Mouse (Mus musculus) lung, embryonic 14.5 days (tissue): ENCODE measurements at regions not wholly inside any gene's neighbourhood (a gene's known extent, or its start where the extent isn't known, plus 50 kb on each side); places are given as distances from the start of the nearest gene placed in this dataset.

Source experiments
- ATAC-seq: fragments of 200-750 bp; cut with Nextera tagmentation; 2 replicates; pipeline ENCODE4 v1.8.0; 2017; ENCODE audit warnings: mild to moderate bottlenecking, moderate TSS enrichment, moderate library complexity; ENCODE audit not compliant: insufficient read depth
- DNase-seq: peaks from one replicate; pipeline ENCODE4 v3.0.0-alpha.2; 2015
- H3K27ac ChIP-seq: fragments of 300-500 bp; sonication (generic); 2 replicates; pipeline ENCODE4 v1.5.1; 2014; ENCODE audit warnings: low read depth, mild to moderate bottlenecking, moderate library complexity
- H3K27me3 ChIP-seq: fragments of 300-500 bp; sonication (generic); 2 replicates; pipeline ENCODE4 v1.6.1; 2014; ENCODE audit warnings: low read length, control low read depth; ENCODE audit not compliant: insufficient read depth
- H3K36me3 ChIP-seq: fragments of 300-500 bp; sonication (generic); 2 replicates; pipeline ENCODE4 v1.6.1; 2014; ENCODE audit warnings: control low read depth; ENCODE audit not compliant: insufficient read depth
- H3K4me1 ChIP-seq: fragments of 300-500 bp; sonication (generic); 2 replicates; pipeline ENCODE4 v1.6.1; 2014; ENCODE audit warnings: antibody characterized with exemption, control low read depth; ENCODE audit not compliant: insufficient read depth
- H3K4me2 ChIP-seq: fragments of 300-500 bp; sonication (generic); 2 replicates; pipeline ENCODE4 v1.6.1; 2014; ENCODE audit warnings: mild to moderate bottlenecking
- H3K4me3 ChIP-seq: fragments of 300-500 bp; sonication (generic); 2 replicates; pipeline ENCODE4 v1.5.1; 2014; ENCODE audit warnings: low read depth, low read length
- H3K9ac ChIP-seq: fragments of 300-500 bp; sonication (generic); 2 replicates; pipeline ENCODE4 v1.6.1; 2014
- H3K9me3 ChIP-seq: fragments of 300-500 bp; sonication (generic); 2 replicates; pipeline ENCODE4 v1.6.1; 2016; ENCODE audit warnings: low read depth, low read length, control low read depth
- CTCF ChIP-seq: IDR thresholded peaks from 2 replicates; pipeline ENCODE4 v1.5.1; 2016; ENCODE audit warnings: antibody characterized with exemption, low read depth
- WGBS: fragments of 180-500 bp; shearing (Covaris S2); extraction: QIAGEN DNeasy Blood & Tissue Kit; methylation state at CpG from one replicate; pipeline ENCODE4 v1.1.7; 2014; 5-methylcytosine and 5-hydroxymethylcytosine counted together

- DNase-seq = peak; percentile 55
- TF ChIP-seq CTCF = no peak
- Histone ChIP-seq H3K27me3 (no peaks in the 10 kb centered on the region), H3K9me3 (no peaks in the 10 kb centered on the region), H3K36me3 (no peaks in the 10 kb centered on the region), H3K4me2 (no peak overlapping the region), H3K4me3 (no peak overlapping the region), H3K4me1 (peaks cover 4% of the 10 kb centered on the region; the same call in 1 of the 2 replicates), H3K27ac (no peak overlapping the region), H3K9ac (no peak overlapping the region)
- no peak for ATAC-seq
- WGBS = 76% methylated on average over 2 of the region's 2 CpGs
These were observed 85.4 kb downstream of the 1810010D01Rik start for GRCm38 (mm10) chr7:145122471-145122870.

DNA sequence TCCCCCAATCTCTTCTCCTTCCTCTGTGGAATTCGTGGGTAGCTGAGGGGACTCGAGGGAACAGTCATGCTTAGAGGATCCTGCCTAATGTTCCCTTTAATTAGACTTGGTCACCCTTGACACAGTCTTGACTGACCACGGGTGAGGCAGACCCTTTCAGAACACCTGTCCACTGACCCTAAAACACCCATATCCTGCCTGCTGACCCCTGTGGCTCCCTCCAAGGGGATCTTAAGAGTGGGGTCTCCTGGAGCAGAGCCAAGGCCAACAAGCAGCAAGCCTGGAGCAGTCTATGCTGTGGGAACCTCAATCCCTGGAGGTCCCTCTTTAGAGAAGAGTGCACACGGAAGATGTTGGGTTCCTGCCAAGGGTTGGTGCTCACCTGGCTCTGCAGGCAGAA is 89.5 kb downstream of the 1810010D01Rik start:
- H3K9me3 ChIP-seq = no peaks in the 10 kb centered on the region
- TF ChIP-seq CTCF = no peak
- no peak overlapping the region for H3K4me3 ChIP-seq
- 55% methylated on average over 4 of the region's 4 CpGs for WGBS
- no peak overlapping the region for H3K9ac ChIP-seq
- H3K4me2 ChIP-seq = no peak overlapping the region
- H3K36me3 ChIP-seq = no peaks in the 10 kb centered on the region
- no peaks in the 10 kb centered on the region for H3K27me3 ChIP-seq
- DNase-seq (no peak), ATAC-seq (no peak)
- no peaks in the 10 kb centered on the region for H3K4me1 ChIP-seq
- no peak overlapping the region for H3K27ac ChIP-seq

GRCm38 (mm10) chr7:145114660-145115059 is 93.3 kb downstream of the 1810010D01Rik start:
- H3K9ac ChIP-seq = no peak overlapping the region
- WGBS = 83% methylated on average over 2 of the region's 2 CpGs
- H3K36me3 ChIP-seq = no peaks in the 10 kb centered on the region
- peaks cover 20% of the 10 kb centered on the region for H3K4me1 ChIP-seq
- no peak overlapping the region for H3K4me3 ChIP-seq
- no peaks in the 10 kb centered on the region for H3K27me3 ChIP-seq
- peak; percentile 80 for TF ChIP-seq CTCF
- DNase-seq (peak; percentile 72), ATAC-seq (no peak)
- H3K4me2 ChIP-seq = no peak overlapping the region
- H3K27ac ChIP-seq = no peak overlapping the region
- no peaks in the 10 kb centered on the region for H3K9me3 ChIP-seq

DNA sequence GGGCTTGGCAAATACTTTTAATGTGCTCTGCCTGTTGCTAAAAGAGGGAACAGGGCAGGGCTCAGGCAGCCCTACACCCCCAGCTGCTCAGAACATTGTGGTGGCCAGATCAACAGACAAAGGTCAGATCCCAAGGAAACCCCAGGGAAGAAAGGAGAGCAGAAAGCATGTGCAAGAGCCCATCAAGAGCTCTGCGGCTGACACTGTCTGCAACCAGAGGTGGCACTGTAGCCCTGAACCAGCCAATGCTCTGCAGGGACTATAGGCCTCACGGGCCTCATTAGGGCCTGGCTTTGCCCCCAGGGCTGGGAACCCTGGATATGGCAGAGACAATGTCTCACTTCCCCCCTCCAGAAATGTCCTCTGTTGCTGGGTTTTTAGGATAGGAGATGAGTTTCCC is 93.8 kb downstream of the 1810010D01Rik start:
- H3K4me2 ChIP-seq = no peak overlapping the region
- peaks cover 20% of the 10 kb centered on the region for H3K4me1 ChIP-seq
- H3K4me3 ChIP-seq = no peak overlapping the region
- H3K27ac ChIP-seq = no peak overlapping the region
- H3K27me3 ChIP-seq = no peaks in the 10 kb centered on the region
- TF ChIP-seq CTCF = peak; percentile 37; the same call in 1 of the 2 replicates
- DNase-seq (no peak), ATAC-seq (no peak)
- 52% methylated on average over 2 of the region's 2 CpGs for WGBS
- H3K9ac ChIP-seq = no peak overlapping the region
- no peaks in the 10 kb centered on the region for H3K9me3 ChIP-seq
- H3K36me3 ChIP-seq = no peaks in the 10 kb centered on the region

GRCm38 (mm10) chr7:145112887-145113531 is 94.9 kb downstream of the 1810010D01Rik start:
- H3K4me1 ChIP-seq = peaks cover 20% of the 10 kb centered on the region

DNA sequence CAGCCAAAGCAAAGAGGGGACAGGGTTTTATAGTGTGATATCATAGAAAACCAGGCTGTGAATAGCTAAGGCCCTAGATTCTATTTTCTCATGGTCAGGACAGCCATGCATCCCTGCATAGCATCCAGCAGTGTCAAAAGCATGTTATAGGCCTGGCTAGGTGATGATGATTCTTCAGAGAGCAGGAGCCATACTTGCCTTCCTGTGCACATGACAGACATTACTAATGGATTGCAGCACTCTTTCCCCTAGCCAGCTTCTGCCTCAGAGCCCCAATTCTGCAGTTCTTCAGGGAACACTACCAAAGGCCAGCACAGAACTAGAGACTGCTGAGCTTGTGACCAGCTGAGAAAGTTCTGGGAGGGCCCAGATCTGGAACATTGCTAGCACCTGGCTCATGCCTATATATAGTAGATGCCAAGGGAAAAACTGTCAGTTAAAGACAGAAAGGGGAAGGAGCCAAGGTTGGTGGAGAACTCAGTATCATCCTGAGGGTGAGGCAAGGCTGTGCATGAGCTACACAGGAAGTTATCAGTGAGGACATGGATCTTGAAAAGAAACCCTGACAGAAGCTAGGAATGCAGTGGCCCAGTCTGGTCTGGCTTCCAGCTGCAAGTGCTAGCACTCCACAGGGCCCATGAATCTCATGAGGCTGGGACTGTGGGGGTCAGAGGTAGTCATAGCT is 95.6 kb downstream of the 1810010D01Rik start:
- H3K27ac ChIP-seq = peak overlapping the region; percentile 89
- H3K4me3 ChIP-seq = peak overlapping the region; percentile 13; the same call in 1 of the 2 replicates
- no peak for TF ChIP-seq CTCF
- DNase-seq (no peak), ATAC-seq (peak; percentile 1; the same call in 1 of the 2 replicates)
- H3K9me3 ChIP-seq = no peaks in the 10 kb centered on the region
- H3K4me1 ChIP-seq = peaks cover 20% of the 10 kb centered on the region
- no peak overlapping the region for H3K9ac ChIP-seq
- H3K36me3 ChIP-seq = no peaks in the 10 kb centered on the region
- no peaks in the 10 kb centered on the region for H3K27me3 ChIP-seq
- peak overlapping the region; percentile 56 for H3K4me2 ChIP-seq

More at GRCm38 (mm10) chr7:145112887-145113531, 94.9 kb downstream of the 1810010D01Rik start:
- 77% methylated on average over 7 of the region's 7 CpGs for WGBS
- Histone ChIP-seq H3K4me2 (no peak overlapping the region), H3K27me3 (no peaks in the 10 kb centered on the region), H3K9me3 (no peaks in the 10 kb centered on the region), H3K36me3 (no peaks in the 10 kb centered on the region), H3K27ac (peak overlapping the region; percentile 89; the same call in 1 of the 2 replicates), H3K4me3 (no peak overlapping the region), H3K9ac (no peak overlapping the region)
- ATAC-seq = no peak
- no peak for DNase-seq
- TF ChIP-seq CTCF = no peak
